Mouse (Mus musculus): Measurements from ENCODE around the gene Chrna9.
"Not testable (repeated sequence)": the region's sequence is repeated elsewhere in the genome, so short reads cannot be mapped to it uniquely, and the experiment has no call there.

Chrna9 gene

DNA sequence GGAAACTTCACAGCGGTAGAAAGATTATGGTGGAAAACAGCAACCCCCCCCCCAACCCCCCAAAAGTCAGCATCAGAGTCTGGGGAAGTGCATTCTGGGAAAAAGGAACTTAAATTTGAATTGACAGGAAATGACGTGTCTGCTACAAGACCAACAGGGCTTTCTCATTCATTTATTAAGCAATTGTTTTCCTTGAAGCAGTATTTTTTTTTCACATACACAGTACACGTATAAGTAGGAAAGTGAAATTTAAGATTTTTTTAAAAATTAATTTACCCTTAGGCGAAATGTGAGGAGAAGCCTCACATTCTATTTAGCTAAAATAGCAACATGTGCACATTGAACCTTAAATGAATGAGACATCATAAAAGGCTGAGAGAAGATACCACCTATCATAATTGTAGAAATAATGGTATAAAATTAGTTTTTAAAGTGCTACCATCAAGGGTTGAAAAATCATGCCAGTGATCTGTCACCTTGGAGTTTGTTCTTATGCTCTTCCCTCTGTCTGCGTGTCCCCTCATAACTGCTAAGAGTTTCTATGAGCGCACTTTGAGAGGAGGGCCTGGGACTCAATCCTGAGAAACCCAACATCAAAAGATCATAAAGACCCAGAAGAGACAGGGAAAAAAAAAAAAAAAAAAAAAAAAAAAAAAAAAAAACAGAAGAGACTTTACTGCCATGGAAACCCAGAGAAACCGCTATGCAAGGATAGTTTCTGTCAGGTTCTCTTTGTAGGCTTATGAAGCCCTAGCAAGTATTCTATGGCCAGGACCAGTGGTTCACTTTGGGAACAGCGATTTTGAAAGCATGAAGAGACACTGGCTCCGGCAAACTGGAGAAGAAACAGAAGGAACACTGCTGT is 21.7 kb downstream of the Chrna9 start:
- no peak for DNase-seq (ENCODE audit: low read depth, low spot score)

DNA sequence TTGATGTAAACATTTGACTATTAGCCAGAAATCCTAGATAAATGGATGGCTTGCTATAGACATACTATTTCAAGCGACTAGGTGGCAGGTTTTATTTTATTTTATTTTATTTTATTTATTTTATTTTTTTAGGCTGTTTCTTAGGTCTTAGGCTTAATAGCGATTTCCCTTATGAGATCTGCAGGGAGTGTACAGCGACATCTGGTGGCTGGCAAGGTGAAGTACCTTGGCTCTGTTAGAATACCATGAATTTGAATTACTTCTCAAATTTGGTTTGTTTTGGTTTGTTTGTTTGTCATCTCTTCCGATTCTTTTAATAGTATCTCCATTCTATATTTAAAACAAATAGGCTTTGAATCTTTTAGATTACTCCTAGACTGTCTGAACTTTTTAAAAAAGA is 23.9 kb downstream of the Chrna9 start:
- peak; percentile 90 for DNase-seq (ENCODE audit: low read depth, low spot score)

DNA sequence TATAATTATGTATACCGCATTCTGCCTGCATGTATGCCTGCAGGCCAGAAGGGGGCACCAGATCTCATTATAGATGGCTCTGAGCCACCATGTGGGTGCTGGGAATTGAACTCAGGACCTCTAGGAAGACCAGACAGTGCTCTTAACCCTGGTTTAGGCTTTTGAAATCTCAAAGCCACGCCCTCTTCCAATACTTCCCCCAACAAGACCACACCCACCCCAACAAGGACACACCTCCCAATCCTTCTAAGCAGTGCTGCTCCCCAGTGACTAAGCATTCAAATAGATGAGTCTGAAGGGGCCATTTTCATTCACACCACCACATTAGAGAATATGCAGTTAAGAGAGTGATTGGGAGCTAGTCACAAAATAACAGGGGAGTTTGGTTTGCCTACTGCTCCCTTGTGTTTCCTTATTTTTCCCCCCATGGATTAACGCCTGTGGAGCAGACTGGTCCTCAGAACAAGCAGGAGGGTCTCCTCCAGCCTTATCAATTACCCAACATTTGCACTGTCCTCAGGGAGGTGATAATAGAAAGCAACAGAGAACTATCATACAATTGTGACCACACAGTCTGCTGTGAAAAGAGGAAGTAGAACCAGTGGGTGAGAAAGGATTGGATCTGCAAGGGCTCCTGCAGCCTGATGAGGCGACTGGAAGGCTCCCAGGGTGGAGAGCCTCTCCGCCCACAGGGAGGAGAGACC is 25.3 kb downstream of the Chrna9 start:
- no peak for DNase-seq (ENCODE audit: low read depth, low spot score)

DNA sequence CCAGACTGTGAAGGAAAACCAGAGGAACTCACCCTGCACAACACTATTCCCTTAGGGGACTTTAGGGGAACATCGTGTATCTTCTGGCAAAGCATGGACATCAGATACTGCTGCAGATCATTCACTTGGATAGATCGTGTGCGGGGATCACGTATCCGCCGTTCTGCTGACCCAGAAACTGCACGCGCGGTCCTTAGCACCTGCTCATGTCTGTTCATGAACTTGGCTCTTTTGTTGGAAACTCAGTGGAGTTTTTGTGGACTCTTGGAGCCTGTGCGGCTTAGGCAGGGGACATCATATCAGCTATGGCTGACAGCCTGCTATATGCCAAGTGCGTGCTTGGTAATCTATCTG is 25.9 kb downstream of the Chrna9 start:
- no peak for DNase-seq (ENCODE audit: low read depth, low spot score)

DNA sequence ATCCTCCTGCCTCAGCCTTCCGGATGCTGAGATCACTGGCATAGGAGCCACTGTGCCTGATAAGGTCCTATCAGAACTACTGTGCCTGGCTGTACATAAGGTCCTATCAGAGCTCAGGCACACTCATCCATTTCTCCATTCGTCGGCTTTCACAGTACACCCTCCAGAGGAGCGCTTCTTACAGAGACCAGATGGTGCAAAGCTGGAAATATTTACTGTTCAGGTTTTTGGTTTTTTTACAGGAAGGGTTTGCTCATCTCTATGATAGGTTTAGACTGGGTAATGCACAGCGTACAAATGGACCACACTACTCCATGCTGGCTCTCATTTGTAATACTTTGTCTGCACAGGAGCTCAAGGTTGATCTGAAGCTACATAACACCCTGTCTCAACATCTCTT is 28.6 kb downstream of the Chrna9 start:
- no peak for DNase-seq (ENCODE audit: low read depth, low spot score)

DNA sequence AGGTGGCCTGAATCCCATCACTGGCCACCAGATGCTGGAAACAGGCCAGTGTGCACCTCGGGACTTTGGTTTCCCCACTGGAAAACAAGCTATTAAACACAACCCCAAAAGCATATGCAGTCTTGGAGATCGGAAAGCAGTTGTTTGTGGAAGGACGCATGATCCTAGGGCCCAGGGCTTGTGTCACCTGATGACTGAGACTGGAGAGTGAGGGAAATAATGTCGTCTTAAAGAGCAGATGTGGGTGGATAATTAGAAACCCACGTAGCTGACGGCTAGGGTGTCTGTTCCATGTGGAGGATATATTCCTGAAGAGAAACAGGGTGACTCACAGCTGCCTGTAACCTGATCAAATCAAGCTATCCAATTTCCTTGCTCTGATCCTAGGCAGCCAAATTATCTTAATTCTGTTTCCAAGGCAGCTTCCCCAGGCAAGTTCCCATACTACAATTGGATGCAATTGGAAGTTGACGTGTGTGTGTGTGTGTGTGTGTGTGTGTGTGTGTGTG is 31.1 kb downstream of the Chrna9 start:
- no peak for DNase-seq (ENCODE audit: low read depth, low spot score)

DNA sequence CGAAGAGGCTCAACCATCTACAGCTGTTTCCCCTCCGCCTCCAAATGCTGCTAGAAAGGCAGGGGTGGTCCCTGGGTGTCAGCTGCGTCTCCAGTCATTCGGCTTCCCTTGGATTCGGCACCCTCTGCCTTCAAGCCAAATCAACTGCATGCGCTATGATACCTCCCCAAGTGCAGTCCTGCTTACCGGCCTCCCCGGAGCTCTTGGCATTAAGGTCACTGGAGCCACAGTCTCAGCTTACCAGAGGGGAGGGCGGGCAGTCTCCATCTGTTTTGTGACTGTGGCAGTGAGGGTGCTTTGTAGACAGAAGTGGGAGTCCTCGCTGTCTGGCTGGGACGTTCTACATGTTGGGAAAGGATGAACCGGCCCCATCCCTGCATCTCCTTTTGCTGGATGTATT is 32.4 kb downstream of the Chrna9 start:
- DNase-seq (ENCODE audit: low read depth, low spot score): no peak

DNA sequence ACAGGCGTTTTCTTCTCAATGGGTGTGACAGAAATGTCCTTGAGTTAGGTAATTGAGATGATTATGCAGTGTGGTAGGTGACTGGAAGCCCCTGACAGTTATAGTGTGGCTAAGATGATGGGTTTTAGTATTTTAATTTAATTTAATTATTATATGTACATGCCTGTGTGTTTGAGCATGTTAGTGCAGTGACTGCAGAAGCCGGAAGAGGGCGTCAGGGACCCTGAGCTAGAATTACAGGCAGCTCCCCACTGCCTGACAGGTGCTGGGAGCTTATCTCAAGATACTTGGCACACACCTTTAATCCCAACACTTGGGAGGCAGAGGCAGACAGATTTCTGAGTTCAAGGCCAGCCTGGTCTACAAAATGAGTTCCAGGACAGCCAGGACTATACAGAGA is 33.3 kb downstream of the Chrna9 start:
- DNase-seq (ENCODE audit: low read depth, low spot score): no peak

DNA sequence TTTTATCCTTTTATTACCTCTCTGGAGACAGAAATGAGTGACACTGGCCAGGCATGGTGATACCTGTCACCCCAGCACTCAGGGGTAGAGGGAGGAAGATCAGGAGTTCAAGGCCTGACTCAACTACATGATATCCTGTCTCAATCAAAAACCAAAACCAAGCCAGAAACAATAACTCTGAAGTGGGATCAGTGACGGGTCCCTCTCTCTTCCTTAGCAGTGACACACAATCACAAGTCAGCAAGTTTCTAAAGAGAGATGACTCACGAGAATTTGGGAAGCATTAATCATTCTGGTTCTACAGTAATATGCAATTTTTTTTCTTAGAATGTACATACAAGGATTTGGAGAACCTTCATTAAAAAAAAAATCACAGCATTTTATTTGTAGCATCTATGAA is 38.5 kb downstream of the Chrna9 start:
- DNase-seq (ENCODE audit: low read depth, low spot score): no peak

DNA sequence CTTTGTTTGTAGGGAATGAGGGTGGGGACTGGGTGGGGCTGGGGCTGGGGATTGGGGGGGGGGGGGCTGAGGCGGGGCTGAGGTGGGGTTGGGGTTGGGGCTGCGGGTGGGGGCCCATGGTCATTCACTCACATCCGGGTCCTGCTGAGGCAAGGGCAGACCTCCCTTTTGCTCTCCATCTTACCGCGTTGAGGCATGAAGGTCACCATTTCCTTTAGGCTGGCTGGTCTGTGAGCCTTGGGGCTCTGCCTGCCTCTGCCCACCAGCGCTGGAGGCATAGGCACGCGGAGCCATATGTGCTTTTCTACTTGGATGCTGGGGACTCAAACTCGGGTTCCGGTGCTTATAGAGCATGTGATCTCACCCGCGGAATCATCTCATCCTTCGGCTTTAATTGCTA is 41.0 kb downstream of the Chrna9 start:
- no peak for DNase-seq (ENCODE audit: low read depth, low spot score)

DNA sequence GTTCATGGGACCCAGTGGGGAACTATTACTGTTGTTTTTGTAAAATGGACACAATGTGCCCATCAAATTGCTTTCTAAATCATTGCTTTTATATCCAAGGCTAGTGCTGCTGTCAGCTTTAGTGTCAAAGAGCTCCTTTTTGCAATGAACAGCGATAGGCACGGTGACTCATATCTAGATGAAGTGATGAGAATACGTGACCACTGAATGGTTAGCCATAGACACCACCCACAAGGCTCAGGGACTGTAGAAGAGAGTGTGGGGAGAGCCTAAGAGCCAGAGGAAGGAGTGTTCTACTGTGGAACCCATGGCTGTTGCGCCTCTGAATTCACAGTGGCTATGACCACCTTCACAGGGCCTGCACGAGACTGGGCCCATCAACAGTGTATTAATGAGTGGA is 51.7 kb downstream of the Chrna9 start:
- peak; percentile 17 for DNase-seq (ENCODE audit: low read depth, low spot score)

DNA sequence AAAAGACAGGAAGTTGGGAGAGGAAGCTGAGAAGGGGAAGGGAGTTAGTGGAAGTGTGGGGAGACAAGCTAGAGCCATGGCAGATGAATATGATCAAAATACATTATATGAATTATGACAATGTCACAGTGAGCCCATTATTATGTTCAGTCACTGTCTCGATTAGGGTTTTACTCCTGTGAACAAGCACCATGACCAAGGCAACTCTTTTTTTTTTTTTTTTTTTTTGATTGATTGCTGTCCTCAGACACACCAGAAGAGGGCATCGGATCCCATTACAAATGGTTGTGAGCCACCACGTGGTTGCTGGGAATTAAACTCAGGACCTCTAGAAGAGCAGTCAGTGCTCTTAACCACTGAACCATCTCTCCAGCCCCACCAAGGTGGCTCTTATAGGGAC is 52.3 kb downstream of the Chrna9 start:
- not testable (repeated sequence) for DNase-seq (ENCODE audit: low read depth, low spot score)

DNA sequence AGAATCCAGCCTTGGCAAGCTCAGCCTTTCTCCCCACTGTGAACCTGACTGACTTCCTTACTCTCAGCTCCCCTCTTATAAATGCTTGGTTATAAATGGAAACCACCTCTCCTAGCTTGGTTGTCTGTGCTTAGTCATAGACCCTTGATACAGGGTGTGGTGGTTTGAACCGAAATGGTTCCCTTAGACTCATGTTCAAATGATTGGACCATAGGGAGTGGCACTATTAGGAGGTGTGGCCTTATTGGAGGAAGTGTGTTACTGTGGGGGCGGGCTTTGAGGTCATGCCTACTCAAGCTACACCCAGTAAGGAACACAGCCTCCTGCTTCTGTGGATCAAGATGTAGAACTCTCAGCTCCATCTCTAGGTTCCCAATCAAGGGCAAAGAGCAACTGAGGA is 56.5 kb downstream of the Chrna9 start:
- DNase-seq (ENCODE audit: low read depth, low spot score): peak; percentile 15

DNA sequence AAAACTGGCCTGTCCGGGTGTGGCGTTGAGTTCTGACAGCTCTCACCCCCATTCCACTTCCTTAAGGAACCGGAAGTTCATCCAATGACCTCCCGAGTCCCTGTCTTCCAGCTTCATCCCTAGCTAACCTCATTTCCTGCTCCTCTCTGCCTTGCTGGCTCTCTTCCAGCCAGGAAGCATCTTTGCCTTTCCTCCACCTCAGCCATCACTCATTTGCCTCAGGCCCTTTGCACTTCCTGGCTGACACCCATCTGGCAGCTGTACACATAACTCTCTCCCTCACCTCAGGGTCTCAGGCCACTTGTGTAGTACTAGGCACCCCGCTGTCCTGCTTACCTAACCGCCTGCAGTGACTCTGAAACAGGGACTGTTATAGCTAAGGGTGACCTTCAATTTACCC is 59.9 kb downstream of the Chrna9 start:
- DNase-seq (ENCODE audit: low read depth, low spot score): no peak

DNA sequence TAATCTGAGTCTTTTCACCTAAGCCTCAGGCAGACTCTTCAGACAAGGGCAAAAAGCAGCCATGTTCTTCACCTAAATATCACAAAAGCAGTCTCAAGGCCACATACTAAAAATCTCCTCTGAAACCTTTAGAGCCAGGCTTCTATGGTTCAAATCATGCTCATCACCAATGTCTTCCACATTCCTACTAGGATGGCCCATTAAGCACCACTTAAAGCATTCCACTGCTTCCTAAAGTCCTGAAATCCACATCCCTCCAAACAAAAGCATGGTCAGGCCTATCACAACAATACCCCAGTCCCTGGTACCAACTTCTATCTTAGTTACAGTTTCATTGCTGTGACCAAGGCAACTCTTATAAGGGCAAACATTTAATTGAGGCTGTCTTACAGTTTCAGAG is 63.1 kb downstream of the Chrna9 start:
- DNase-seq (ENCODE audit: low read depth, low spot score): no peak

DNA sequence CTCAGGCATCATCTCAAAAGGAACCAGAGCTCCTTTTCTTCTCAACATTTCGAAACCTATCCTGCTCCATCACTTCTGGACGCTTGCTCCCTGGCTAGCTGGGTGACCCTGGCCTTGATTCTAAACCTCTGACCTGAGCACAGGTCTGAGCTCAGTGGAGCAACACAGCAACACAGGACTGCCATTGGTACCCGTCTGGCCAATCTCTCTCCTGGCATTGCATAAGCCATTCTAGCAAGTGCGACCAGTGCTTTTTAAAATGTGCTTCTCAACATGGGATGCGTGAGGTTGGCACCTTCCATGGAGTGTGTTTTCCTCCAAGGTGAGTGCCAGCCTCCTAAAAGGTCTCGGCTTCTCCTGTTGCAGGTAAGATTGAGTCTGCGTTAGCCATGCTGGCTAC is 64.4 kb downstream of the Chrna9 start:
- no peak for DNase-seq (ENCODE audit: low read depth, low spot score)

DNA sequence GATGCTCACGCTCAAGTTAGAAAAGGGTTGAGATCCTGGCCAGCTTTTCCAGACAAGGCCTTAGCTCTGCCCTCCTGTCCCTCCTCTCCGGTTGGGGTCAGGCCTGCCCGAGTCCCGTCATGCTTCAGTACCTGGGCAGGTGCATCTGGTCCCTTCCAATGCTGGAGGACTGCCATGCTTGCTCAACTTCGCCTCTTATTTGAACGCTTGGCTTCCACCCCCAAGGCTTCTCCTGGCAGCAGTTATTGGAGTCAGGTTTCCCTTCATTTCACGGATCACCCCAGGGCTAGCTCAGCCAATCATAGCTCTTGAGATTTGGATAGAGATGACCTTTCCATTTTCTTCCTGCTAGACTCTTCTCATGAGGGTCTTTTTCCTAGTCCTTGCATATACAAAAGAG is 65.4 kb downstream of the Chrna9 start:
- no peak for DNase-seq (ENCODE audit: low read depth, low spot score)

DNA sequence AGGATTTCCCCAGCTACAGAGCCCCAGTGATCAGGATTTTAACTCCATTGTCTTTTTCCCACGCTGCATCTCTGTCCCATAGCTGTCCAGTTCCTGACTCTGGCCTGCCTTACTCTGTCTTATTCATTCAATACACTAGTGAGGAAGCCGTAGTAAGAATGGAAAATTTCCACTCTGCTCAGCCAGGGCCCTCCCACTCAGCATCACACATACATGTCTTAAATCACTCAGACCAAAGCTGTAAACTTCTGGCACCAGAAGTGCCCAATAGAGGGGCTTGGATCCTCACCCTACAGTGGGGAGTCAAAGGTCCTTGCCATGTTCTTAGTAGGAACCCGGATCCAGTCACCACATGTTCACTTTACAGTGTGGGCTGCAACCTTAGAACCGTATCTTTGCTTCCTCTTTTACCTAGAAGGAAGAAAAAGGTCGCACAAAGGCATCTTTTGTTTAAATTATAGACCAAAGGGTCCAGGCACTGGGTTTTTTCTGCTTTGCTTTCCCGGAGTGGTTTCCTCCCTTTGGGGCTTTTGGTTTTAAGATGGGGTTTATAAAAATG is 65.9 kb downstream of the Chrna9 start:
- DNase-seq (ENCODE audit: low read depth, low spot score): no peak

DNA sequence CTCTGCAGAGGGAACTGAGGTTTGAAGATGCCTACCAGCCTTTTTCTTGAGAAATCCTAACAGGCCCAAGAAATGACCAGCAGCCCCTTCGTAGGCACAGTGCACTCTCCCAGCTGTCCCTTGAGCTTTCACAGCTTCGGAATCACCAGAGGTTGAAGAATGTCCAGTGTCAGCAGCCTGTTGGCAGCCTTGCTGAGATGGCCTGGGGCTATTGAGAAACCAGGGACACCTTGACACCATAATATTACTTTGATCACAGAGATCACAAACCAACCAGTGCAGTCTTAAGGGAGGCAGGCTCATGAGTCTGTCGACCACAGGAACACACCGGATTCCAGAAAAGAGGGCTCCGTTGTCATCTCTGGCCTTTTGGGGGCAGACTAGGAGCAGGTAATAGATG is 66.5 kb downstream of the Chrna9 start:
- DNase-seq (ENCODE audit: low read depth, low spot score): no peak

DNA sequence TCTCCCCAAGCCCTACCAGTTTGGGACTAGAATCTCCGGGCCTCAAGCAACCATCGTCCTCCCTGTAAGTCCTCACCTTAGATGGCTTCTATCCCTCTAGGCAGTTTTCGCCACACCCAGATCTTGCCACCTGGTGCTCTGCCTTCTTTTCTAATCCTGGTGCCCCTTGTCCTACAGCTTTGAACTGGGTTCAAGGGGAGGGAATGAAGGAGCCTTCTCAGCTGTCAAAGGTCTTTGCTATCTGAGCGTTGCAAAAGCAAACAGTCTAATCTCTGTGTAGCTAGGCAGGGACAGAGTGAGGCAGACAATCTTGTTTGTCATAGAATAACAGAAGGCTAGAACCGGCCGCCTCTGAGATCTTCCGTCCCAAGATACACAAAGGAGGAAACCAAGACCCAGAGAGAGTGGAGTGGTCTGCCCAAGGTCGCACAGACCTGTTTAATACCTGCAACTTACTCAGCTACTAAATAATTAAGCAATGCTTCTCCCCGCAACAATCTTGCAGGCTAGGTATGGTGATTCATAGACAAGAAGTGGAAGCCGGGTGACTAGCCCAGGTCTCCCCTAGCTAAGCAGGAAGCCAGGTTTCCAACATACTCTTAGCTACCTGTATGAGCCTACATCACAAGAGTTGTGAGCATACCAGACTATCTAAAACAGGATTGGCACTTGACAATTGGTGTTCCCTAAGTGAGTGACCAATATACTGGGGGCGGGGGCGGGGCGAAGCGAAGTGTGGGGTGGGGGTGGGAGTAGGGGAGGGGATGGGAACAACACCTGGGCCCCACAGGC is 69.6 kb downstream of the Chrna9 start, which contains the start of gene 9130230L23Rik:
Gene 9130230L23Rik, minus strand, starts transcription at position 152 of the 792 bp plus-strand sequence.
- no peak for DNase-seq (ENCODE audit: low read depth, low spot score)

DNA sequence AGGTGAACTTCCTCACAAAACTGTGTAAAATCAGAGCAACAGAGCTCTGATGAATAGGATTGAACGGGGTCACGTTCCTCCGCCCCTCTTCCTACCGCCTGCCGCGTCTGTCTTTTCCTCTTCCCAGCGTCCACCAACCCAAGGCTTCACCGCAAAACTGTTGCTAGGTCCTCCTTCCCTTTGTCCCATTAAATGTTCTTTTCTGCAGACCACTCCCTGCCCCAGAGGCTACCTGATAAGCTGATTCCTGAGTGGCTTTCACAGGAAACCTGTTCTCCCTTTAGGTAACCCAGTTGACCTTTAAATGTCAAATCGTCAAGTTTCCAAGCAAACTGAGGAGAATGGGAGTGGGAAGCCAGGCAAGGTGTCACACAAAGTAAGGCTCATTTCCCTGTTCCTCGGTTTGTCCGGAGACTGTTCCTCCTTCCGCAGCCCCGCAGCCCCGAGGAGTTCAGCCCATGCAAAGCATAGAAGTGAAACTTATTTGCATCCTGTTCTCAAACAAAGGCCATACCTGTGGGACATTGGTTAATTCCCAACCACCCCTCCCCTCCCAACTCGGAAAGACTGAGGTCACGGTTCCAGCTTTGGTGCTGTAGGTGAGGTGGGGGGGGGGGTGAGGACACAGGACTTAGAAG is 70.4 kb downstream of the Chrna9 start:
- no peak for DNase-seq (ENCODE audit: low read depth, low spot score)
